Mouse (Mus musculus) heart, embryonic 11.5 days (tissue): ENCODE measurements around the gene Sstr3. TPM values are rescaled to one million over a fixed set of nuclear protein-coding genes. Genes with fewer than 3 reads are reported as not detected.
A peak's percentile ranks its signal among the peaks of the same experiment; 100 is the strongest.

Experiments used
- ATAC-seq: fragments of 200-750 bp; cut with Nextera tagmentation; replicated peaks from 2 replicates; pipeline ENCODE4 v1.8.0; 2017; ENCODE audit warnings: moderate library complexity; ENCODE audit not compliant: insufficient number of reproducible peaks, low FRiP score, low TSS enrichment
- H3K27ac ChIP-seq: fragments of 300-500 bp; sonication (generic); 2 replicates; pipeline ENCODE4 v1.5.1; 2014; ENCODE audit warnings: mild to moderate bottlenecking, low read depth, low read length
- H3K27me3 ChIP-seq: fragments of 300-500 bp; sonication (generic); 2 replicates; pipeline ENCODE4 v1.6.1; 2014; ENCODE audit warnings: mild to moderate bottlenecking, low read length, mixed read lengths; ENCODE audit not compliant: control insufficient read depth, insufficient read depth
- H3K36me3 ChIP-seq: fragments of 300-500 bp; sonication (generic); 2 replicates; pipeline ENCODE4 v1.6.1; 2014; ENCODE audit warnings: mild to moderate bottlenecking, low read length, moderate library complexity, mixed read lengths; ENCODE audit not compliant: control insufficient read depth, insufficient read depth
- H3K4me1 ChIP-seq: fragments of 300-500 bp; sonication (generic); 2 replicates; pipeline ENCODE4 v1.6.1; 2014; ENCODE audit warnings: low read length; ENCODE audit not compliant: control insufficient read depth, insufficient read depth
- H3K4me2 ChIP-seq: fragments of 300-500 bp; sonication (generic); 2 replicates; pipeline ENCODE4 v1.6.1; 2014; ENCODE audit warnings: mild to moderate bottlenecking, moderate library complexity
- H3K4me3 ChIP-seq: fragments of 300-500 bp; sonication (generic); 2 replicates; pipeline ENCODE4 v1.5.1; 2014; ENCODE audit warnings: low read depth, low read length
- H3K9ac ChIP-seq: fragments of 300-500 bp; sonication (generic); 2 replicates; pipeline ENCODE4 v1.6.1; 2014; ENCODE audit warnings: mild to moderate bottlenecking, low read depth, low read length, moderate library complexity
- H3K9me3 ChIP-seq: fragments of 300-500 bp; sonication (generic); replicated peaks from 2 replicates; pipeline ENCODE4 v1.6.1; 2016; ENCODE audit warnings: low read length; ENCODE audit not compliant: control insufficient read depth
- WGBS: fragments of 180-500 bp; shearing (Covaris S2); extraction: QIAGEN DNeasy Blood & Tissue Kit; methylation state at CpG from one replicate; pipeline ENCODE4 v1.1.7; 2014; ENCODE audit not compliant: insufficient replicate concordance; 5-methylcytosine and 5-hydroxymethylcytosine counted together
- polyA plus RNA-seq: library from polyadenylated mRNA; unstranded; fragments of >200 nt; fragmentation: Nextera tagmentation; extraction: Ambion mirVana; gene quantifications from 2 replicates; pipeline ENCODE4 v1.2.1, GENCODE M21; 2014

Gene Sstr3
- polyA plus RNA-seq, 1 experiment from 2014 or later: 0.04 TPM

GRCm38 (mm10) chr15:78587050-78587994, 42.8 kb upstream of the Sstr3 start:
- Histone ChIP-seq H3K27ac (no peak overlapping the region), H3K9ac (no peak overlapping the region), H3K4me3 (no peak overlapping the region), H3K4me2 (no peak overlapping the region), H3K4me1 (no peaks in the 10 kb centered on the region), H3K27me3 (no peaks in the 10 kb centered on the region), H3K9me3 (no peaks in the 10 kb centered on the region), H3K36me3 (no peaks in the 10 kb centered on the region)
- WGBS: 60% methylated on average over 18 of the region's 18 CpGs
- ATAC-seq: 0 out of 2 replicates have a peak, but pooled peaks have one; percentile 40

DNA sequence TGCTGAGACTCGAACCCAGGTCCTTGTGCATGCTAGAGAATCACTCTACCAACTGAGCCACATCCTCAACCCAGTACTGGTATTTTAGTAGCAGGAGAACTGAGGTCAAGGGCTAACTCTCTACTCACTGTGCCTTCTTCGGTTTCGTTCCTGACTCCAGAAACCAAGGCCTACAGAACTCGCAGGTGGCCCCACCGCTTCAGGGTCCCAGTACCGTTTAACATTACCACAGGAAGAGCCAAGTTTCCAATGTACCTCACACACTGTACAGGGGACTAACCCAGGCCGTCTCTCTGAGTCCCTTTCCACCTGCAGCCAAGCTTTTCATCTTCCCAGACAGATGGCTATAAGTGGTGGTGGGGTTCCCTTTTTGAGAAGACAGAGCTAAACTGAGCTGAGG, 40.9 kb upstream of the Sstr3 start:
- Histone ChIP-seq H3K27me3 (no peaks in the 10 kb centered on the region), H3K36me3 (no peaks in the 10 kb centered on the region), H3K4me1 (peaks cover 5% of the 10 kb centered on the region; the same call in 1 of the 2 replicates), H3K4me3 (no peak overlapping the region), H3K4me2 (no peak overlapping the region), H3K9ac (no peak overlapping the region), H3K27ac (no peak overlapping the region), H3K9me3 (no peaks in the 10 kb centered on the region)
- no peak for ATAC-seq
- WGBS: 83% methylated on average over 7 of the region's 7 CpGs

GRCm38 (mm10) chr15:78583352-78583751, 38.9 kb upstream of the Sstr3 start:
- no peak overlapping the region for H3K27ac ChIP-seq
- no peaks in the 10 kb centered on the region for H3K9me3 ChIP-seq
- H3K9ac ChIP-seq: no peak overlapping the region
- H3K27me3 ChIP-seq: no peaks in the 10 kb centered on the region
- no peak overlapping the region for H3K4me2 ChIP-seq
- no peaks in the 10 kb centered on the region for H3K36me3 ChIP-seq
- no peak for ATAC-seq
- H3K4me1 ChIP-seq: peaks cover 8% of the 10 kb centered on the region; the same call in 1 of the 2 replicates
- 19% methylated on average over 11 of the region's 11 CpGs for WGBS
- H3K4me3 ChIP-seq: no peak overlapping the region

DNA sequence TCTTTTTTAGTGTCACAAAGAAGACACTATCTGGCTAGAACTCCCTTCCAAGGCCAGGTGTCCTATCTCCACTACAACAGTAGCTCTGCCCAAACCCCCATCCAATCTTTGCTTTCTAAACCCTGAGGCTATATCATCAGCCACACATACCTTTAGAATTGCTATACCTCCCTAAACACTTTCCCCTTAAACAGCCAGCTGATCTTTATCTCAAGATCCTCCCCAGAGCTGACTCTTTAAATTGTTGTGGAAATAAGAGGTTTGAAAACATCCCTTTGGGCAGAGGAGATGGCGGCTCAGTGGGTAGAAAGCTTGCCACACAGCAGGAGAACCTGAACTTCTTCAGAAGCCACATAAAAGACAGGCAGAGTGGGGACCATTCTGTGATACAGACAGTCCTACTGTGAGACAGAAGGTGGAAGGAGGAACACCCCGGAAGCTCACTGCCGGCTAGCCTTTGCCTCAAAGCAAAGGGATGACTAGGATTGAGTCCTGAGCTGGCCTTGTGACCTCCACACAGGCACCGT, 31.9 kb upstream of the Sstr3 start:
- H3K36me3 ChIP-seq: no peaks in the 10 kb centered on the region
- H3K4me1 ChIP-seq: peaks cover 18% of the 10 kb centered on the region
- 59% methylated on average over 4 of the region's 4 CpGs for WGBS
- no peak overlapping the region for H3K4me2 ChIP-seq
- H3K9ac ChIP-seq: no peak overlapping the region
- H3K27me3 ChIP-seq: no peaks in the 10 kb centered on the region
- no peak overlapping the region for H3K27ac ChIP-seq
- no peak for ATAC-seq
- H3K9me3 ChIP-seq: no peaks in the 10 kb centered on the region
- H3K4me3 ChIP-seq: no peak overlapping the region

DNA sequence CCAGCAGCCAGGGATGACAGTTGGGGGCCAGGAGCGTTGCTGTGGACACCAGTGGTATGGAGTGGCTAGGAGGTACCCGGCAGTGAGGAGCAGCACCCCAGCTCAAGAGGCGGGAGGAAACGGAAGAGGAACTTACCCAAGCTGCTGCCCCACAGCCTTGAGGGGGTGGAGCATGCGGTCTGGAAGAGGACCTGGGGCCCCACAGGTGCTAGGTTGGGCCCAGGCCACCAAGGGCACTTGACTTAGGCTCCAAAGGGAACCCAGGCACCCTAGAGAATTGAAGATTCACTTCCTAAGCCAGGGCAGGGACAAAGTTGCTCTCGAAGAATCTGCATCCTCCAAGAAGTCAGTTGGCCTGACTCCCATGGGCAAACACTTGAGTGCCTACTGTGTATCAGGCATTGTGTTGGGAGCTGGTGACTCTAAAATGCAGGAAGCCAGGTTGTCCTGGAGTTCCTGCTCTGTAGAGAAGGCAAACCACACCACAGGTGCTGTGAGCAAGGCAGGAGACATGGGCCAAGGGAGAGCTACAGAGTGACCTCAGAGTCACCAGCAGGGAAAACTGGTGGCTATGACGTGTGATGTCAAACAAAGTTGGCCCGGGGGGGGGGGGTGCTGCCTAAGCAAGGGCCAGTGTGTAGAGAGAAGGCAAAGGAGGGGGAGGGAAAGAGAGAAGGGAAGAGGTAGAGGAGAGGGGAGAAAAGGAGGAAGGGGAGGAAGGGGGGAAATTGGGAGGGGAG, 28.3 kb upstream of the Sstr3 start, which contains the start of gene Rac2:
TSS of gene Rac2 (minus strand) at position 126 of the 740 bp plus-strand sequence.
- Histone ChIP-seq H3K9me3 (no peaks in the 10 kb centered on the region), H3K4me3 (no peak within 1 kb of the TSS), H3K4me1 (peaks cover 15% of the 10 kb centered on the region), H3K36me3 (no peaks in the 10 kb centered on the region), H3K27me3 (no peaks in the 10 kb centered on the region), H3K27ac (peak within 1 kb of the TSS; percentile 68), H3K4me2 (peak within 1 kb of the TSS; percentile 33; the same call in 1 of the 2 replicates), H3K9ac (0 out of 2 replicates have a peak within 1 kb of the TSS, but pooled peaks have one; percentile 7)
- ATAC-seq: no peak
- 71% methylated on average over 8 of the region's 8 CpGs for WGBS

DNA sequence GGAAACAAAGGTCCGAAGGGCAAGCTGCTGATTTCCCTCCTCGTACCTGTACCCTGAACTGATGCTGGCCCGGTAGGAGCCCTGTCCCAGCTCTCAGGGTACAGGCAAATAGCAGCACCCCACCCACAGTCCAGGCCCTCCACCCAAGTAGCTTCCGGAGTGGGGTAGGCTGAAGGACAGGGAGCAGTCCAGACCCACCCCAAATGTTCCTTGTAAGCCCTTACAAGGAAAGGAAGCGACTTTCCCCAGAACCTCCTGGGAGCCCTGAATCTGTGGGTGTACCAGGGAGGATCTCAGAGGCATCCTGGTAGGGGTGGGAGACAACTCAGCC, 27.8 kb upstream of the Sstr3 start:
- H3K36me3 ChIP-seq: no peaks in the 10 kb centered on the region
- H3K4me1 ChIP-seq: peaks cover 15% of the 10 kb centered on the region
- 0 out of 2 replicates have a peak overlapping the region, but pooled peaks have one; percentile 33 for H3K4me2 ChIP-seq
- WGBS: 85% methylated on average over 5 of the region's 5 CpGs
- no peak for ATAC-seq
- no peaks in the 10 kb centered on the region for H3K27me3 ChIP-seq
- H3K27ac ChIP-seq: peak overlapping the region; percentile 68
- H3K9ac ChIP-seq: 0 out of 2 replicates have a peak overlapping the region, but pooled peaks have one; percentile 7
- no peaks in the 10 kb centered on the region for H3K9me3 ChIP-seq
- H3K4me3 ChIP-seq: no peak overlapping the region

GRCm38 (mm10) chr15:78571554-78572269, 27.2 kb upstream of the Sstr3 start:
- Histone ChIP-seq H3K27me3 (no peaks in the 10 kb centered on the region), H3K9ac (0 out of 2 replicates have a peak overlapping the region, but pooled peaks have one; percentile 7), H3K36me3 (no peaks in the 10 kb centered on the region), H3K4me2 (peak overlapping the region; percentile 33), H3K9me3 (no peaks in the 10 kb centered on the region), H3K27ac (peak overlapping the region; percentile 68), H3K4me1 (peaks cover 15% of the 10 kb centered on the region), H3K4me3 (no peak overlapping the region)
- 18% methylated on average over 16 of the region's 16 CpGs for WGBS
- peak; percentile 71 for ATAC-seq

GRCm38 (mm10) chr15:78570170-78570569, 25.7 kb upstream of the Sstr3 start:
- H3K4me1 ChIP-seq: peaks cover 15% of the 10 kb centered on the region
- no peak overlapping the region for H3K4me3 ChIP-seq
- H3K27me3 ChIP-seq: no peaks in the 10 kb centered on the region; the same call in 1 of the 2 replicates
- no peak overlapping the region for H3K9ac ChIP-seq
- H3K4me2 ChIP-seq: no peak overlapping the region
- WGBS: 91% methylated on average over 5 of the region's 5 CpGs
- no peaks in the 10 kb centered on the region for H3K9me3 ChIP-seq
- no peaks in the 10 kb centered on the region for H3K36me3 ChIP-seq
- H3K27ac ChIP-seq: no peak overlapping the region
- ATAC-seq: no peak
